Mouse (Mus musculus) adrenal gland, postnatal 14 days (tissue): ENCODE results near the gene Borcs6. TPM values are rescaled to one million over a fixed set of nuclear protein-coding genes. Genes with fewer than 3 reads are reported as not detected.

ENCODE experiments used
- DNase-seq: peaks from one replicate; pipeline ENCODE4 v3.0.0; 2021; ENCODE audit warnings: mixed read lengths
- total RNA-seq: library from RNA; stranded (reverse); gene quantifications from 2 replicates; pipeline ENCODE4 v1.2.3, GENCODE M21; 2021

Borcs6 gene
- total RNA-seq, 1 experiment from 2014 or later, result 19.2 TPM

GRCm38 (mm10) chr11:69048151-69048550 is 11.4 kb upstream of the Borcs6 start:
- DNase-seq, result no peak

GRCm38 (mm10) chr11:69050748-69051147 is 8.8 kb upstream of the Borcs6 start:
- DNase-seq, result peak; percentile 42

DNA sequence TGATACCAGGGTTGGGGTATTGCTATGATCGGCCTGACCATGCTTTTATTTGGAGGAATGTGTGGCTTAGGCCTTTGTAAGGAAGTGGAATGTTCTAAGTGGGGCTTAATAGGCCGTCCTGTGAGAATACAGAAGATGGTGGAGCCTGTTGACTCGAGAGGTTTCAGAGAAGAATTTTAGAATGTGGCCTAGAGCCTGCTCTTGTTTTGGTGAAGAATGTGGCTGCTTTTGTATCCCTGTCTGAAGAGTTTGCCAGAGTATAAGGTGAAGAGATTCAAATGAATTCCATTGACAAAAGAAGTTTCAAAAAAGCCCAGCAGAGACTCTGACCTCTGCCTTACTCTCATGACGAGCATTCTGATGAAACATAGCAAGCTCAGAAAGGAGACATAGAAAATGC is 7.7 kb upstream of the Borcs6 start:
- no peak for DNase-seq

DNA sequence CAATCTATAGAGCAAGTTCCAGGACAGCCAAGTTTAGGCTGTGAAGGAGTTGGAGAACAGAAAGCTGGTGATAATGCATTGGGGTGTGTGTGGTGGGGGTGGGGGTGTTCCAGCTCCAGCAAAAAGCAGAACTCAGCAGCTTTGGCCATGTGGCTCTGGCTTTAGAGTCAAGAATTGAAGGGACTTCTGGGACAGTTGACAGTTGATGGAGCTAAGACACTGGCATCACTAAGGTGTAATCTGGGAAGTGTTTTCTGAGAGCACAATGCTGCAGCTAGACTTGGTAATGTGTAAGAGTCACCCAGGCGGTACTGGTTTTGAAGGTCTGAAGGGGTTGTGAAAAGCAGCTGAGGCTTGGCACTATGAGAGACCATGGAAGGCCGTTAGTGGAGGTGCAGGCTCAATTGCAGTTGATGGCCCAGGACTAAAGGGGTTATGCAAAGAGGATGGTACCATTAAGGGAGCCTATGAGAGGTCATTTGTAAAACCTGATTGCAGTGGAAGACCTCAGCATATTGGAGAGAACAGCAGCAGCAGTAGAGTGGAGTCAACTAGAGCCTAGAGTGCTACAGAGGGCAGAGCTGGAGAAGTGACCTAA is 6.6 kb upstream of the Borcs6 start:
- no peak for DNase-seq

GRCm38 (mm10) chr11:69053848-69054247 is 5.7 kb upstream of the Borcs6 start:
- no peak for DNase-seq

DNA sequence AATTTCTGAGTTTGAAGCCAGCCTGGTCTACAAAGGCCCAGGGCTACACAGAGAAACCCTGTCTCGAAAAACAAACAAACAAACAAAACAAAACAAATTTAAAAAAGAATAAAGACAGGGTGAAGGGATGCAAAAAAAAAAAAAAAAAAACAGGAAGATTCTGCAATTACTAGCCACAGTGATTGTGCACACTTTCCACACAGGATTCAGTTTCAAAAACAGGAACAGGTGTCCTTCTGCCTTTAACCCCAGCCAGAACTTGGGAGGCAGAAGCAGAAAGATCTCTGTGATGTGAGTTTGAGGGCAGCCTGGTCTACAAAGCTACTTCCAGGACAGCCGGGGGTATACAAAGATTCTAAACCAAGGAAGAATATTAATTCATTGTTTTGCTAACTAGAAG is 1.3 kb upstream of the Borcs6 start:
- DNase-seq, result no peak

GRCm38 (mm10) chr11:69058729-69059356 is 674 bp upstream of the Borcs6 start:
- no peak for DNase-seq

DNA sequence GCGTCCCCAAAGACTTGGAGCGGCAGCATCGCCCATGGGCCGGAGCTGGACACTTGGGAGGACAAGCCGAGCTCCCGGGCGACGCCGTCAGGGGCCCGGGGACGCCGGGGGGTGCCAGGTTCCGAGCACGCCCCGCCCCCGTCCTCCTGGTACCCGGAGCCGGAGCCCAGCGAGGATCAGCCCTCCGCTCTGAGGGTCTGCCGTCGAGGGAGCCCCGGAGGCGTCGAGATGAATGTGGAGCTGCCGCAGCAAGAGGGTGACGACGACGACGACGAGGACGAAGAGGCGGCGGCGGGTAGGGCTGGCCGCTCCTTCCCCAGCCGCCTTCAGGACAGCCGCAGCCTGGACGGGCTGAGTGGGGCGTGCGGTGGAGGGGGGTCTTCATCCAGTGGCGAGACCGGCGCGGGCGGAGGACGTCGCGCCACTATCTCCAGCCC is 476 bp downstream of the Borcs6 start:
- peak; percentile 77 for DNase-seq

DNA sequence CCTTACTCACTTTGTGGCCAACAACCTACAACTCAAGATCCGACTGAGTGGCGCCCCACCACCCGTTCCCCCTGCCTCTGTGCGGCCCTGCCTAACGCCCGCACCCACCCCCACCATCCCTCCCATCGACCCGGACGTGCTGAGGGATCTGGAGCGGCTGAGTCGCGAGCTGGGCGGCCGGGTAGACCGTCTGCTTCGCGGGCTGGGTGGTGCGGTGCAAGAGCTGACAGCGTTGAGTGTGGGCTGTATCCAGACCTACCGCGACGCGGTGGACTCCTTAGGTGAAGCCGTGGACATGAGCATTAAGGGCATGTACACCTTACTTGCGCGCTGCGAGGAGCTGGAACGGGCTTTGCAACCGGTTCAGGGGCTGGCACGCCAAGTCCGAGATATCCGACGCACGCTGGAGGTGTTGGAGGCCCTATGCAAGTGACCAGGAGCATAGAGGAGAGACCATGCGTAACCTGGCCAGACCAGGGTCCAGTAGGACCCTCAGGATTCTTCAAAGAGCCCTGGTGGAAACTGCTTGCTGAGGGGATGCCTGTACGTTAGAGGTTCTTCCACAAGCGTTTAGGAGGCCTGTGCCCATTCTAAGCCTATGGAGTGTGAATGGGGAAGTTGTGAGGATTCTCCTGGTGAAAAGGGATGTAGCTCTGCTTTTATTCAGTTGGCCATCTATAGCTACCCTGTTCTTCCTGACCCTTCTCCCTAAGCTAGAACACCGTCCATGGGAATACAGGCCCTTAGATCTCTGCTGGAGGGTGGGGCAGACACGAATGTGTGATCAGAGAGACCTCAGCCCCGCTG is 1.1 kb downstream of the Borcs6 start:
- peak; percentile 62 for DNase-seq

- no peak for DNase-seq
Measured at GRCm38 (mm10) chr11:69061255-69061912, 1.9 kb downstream of the Borcs6 start.

GRCm38 (mm10) chr11:69062194-69062760 is 2.8 kb downstream of the Borcs6 start:
- peak; percentile 74 for DNase-seq

DNA sequence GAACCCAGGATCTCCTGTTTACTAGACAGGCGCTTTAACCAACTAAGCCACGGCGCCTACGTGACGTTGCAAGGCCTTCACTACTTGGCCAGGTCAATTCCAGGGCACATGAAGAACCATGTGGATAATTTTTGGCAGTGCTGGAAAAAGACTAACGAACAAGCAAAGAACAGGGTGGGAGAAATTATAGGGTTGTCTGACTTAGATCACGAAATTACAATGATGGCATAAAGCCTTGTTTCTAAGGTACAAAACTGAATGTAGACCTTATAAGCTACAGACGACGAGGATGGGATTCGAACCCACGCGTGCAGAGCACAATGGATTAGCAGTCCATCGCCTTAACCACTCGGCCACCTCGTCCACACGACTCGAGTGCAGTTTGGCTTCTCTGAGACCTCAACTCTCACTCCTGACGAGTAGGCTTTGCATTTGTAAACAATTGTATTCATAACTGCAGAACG is 3.3 kb downstream of the Borcs6 start:
- DNase-seq, result peak; percentile 96

- DNase-seq, result peak; percentile 93
Measured at GRCm38 (mm10) chr11:69063413-69064201, 4.1 kb downstream of the Borcs6 start.

DNA sequence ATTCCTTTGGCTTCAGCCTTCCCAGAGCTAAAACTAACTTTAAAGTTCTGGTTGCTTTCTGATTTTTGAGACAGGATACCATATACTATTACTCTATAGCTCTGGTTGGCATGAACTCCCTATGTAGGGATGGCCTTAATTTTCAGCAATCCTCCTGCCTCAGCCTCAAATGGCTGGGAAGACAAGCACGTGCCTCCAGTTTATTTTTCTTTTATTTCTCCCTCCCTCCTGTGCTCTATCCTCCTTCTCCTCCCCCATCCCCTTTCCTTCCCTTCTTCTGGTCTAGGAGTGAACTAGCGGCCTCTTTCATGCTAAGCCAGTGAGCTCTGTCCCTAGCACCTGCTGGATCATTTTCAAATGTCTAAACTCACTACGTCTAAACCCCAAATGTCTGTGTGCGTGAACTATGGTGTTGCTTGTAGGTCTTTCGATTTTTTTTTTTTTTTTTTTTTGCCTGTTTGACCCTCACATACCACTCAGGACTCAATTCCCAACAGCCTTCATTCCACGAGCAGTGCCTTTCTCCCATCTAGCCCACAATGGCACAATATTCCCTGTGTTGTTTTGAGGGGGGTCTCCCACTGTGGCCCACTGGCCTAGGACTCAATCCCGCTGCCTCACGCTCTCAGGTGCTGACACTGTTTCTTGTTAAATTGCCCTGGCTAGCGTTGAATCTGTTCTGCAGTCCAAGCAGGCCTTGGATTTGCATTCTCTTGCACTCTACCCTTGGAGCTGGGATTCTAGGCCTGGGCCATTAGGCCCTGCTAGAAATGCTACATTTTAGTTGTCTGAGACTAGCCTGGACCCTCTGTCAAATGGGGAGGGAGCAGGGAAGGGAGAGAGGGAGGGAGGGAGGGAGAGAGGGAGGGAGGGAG is 5.0 kb downstream of the Borcs6 start:
- DNase-seq, result no peak

- no peak for DNase-seq
Measured at GRCm38 (mm10) chr11:69065394-69065925, 5.9 kb downstream of the Borcs6 start.

- DNase-seq, result peak; percentile 72
Measured at GRCm38 (mm10) chr11:69066163-69066861, 6.8 kb downstream of the Borcs6 start.

DNA sequence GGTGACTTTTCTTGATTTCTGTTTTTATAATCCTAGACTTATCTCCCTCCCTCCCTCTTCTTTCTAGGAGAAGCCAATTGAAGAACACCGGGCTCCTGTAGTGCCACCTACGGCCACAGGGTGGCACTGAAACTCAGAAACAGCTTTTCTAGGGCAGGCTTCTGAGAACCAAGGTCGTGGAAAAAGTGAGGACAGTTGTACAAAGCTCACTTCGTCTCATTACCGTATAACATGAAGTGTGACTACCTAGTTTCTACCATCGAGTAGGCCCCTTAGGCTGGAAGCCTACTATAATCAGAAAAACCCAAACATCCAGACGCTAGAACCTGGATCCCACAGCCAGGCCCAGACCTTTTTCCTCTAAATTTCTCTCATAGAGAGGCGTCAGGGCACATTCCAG is 7.4 kb downstream of the Borcs6 start:
- peak; percentile 93 for DNase-seq

GRCm38 (mm10) chr11:69067601-69068000 is 8.1 kb downstream of the Borcs6 start:
- peak; percentile 75 for DNase-seq

DNA sequence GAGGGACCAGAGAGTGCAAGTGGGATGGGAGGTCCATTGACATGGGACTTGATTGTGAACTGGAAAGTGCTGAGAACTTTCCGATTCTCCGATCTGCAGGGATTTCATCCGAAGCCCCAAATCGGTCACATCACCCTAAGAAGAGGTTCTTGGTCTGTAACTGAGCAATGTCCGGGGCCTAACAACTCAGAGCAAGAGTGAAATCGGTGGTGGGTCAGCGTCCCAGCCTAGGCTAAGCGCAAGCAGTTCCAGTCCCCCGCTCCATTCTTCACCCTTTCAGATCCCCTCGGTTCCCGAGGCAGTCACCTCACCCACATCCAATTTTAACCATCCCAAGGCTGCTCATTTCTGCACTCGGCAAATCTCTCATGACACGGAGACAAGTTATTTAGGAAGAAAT is 10.6 kb downstream of the Borcs6 start:
- no peak for DNase-seq
